ENCODE assay signal across 9 mouse cellular contexts in genomic region chr9:44074395-44075275, GRCm38 (mm10). TPM values are rescaled to one million over a fixed set of nuclear protein-coding genes. Genes with fewer than 3 reads are reported as not detected.
DNase-seq lines count a peak whose midpoint lies in the region.
"Had no signal": no experiment of that assay in that cellular context is flagged by ENCODE, and none has a peak within 500 bp of the region (broad histone marks: within the 10 kb centered on the region; RNA-seq: fewer than 3 reads in every experiment).

No protein-coding gene starts in this region.

- peak; percentile 57 for DNase-seq in adrenal gland, postnatal 10 days
- DNase-seq in adrenal gland, postnatal 25 days: no peak
- DNase-seq in layer of hippocampus, postnatal 25 days (ENCODE audit: extremely low spot score in 1 of 2, low spot score in 1 of 2): peak; percentile 10 to 56
- no peak for DNase-seq in layer of hippocampus, adult 8-10 months (ENCODE audit: low spot score in 2 of 2)
- DNase-seq in ZHBTc4 (ENCODE audit: low read depth, low spot score): peak; percentile 91
- DNase-seq in kidney, postnatal 25 days: peak; percentile 76 to 81
- DNase-seq in urinary bladder, adult 18-20 months (ENCODE audit: low spot score in 2 of 2): no peak
- DNase-seq in left cerebral cortex, adult 11 months (ENCODE audit: low spot score): no peak

RNA-seq across cellular contexts. Expression of gene Usp2, which starts 7.8 kb away (rescaled TPM):
- total RNA-seq in adrenal gland, postnatal 10 days (2021): 10 to 100 TPM; 36.4 to 52.2 TPM
- total RNA-seq in adrenal gland, postnatal 25 days (2021): 20.9 and 22.8 TPM in 2 replicates
- total RNA-seq in layer of hippocampus, postnatal 25 days (2021): 10 to 100 TPM; 59.4 to 81.4 TPM
- total RNA-seq in layer of hippocampus, adult 8-10 months (2022): 100 to 1,000 TPM in 1 of 4 experiments, 10 to 100 TPM in 3; 82.1 to 101 (median 90.9) TPM

RNA-seq across cellular contexts. Expression of gene Mfrp, which starts 26.9 kb away (rescaled TPM):
- total RNA-seq in adrenal gland, postnatal 10 days (2021): under 1 TPM in 1 of 2 experiments, not detected in 1; 0.30 TPM
- not detected in 2 replicates for total RNA-seq in adrenal gland, postnatal 25 days (2021)
- total RNA-seq in layer of hippocampus, postnatal 25 days (2021): under 1 TPM; 0.31 to 0.49 TPM
- 1 to 10 TPM in 2 of 4 experiments, under 1 TPM in 2; 0.33 to 1.4 (median 0.95) TPM for total RNA-seq in layer of hippocampus, adult 8-10 months (2022)
- total RNA-seq: gastrocnemius, adult 8-10 months had no signal

RNA-seq across cellular contexts. Expression of gene Thy1, which starts 31.5 kb away (rescaled TPM):
- 10 to 100 TPM; 44.2 to 44.9 TPM for total RNA-seq in adrenal gland, postnatal 10 days (2021)
- 30.8 and 37.7 TPM in 2 replicates for total RNA-seq in adrenal gland, postnatal 25 days (2021)
- total RNA-seq in layer of hippocampus, postnatal 25 days (2021): 100 to 1,000 TPM; 833 to 928 TPM
- 1,000 to 10,000 TPM in 2 of 4 experiments, 100 to 1,000 TPM in 2; 838 to 6,022 (median 3,337) TPM for total RNA-seq in layer of hippocampus, adult 8-10 months (2022)

RNA-seq across cellular contexts. Expression of gene C1qtnf5, which starts 32.4 kb away (rescaled TPM):
- total RNA-seq in adrenal gland, postnatal 10 days (2021): 10 to 100 TPM; 16.7 to 21.9 TPM
- 9.9 and 10.9 TPM in 2 replicates for total RNA-seq in adrenal gland, postnatal 25 days (2021)
- 10 to 100 TPM; 13.6 to 16.8 TPM for total RNA-seq in layer of hippocampus, postnatal 25 days (2021)
- 10 to 100 TPM; 14.6 to 23.4 (median 18.8) TPM for total RNA-seq in layer of hippocampus, adult 8-10 months (2022)

RNA-seq across cellular contexts. Expression of gene Gm49380, which starts 38.7 kb away (rescaled TPM):
- under 1 TPM in 1 of 2 experiments, not detected in 1; 0.51 TPM for total RNA-seq in adrenal gland, postnatal 10 days (2021)
- total RNA-seq in adrenal gland, postnatal 25 days (2021): 0.82 and 1.5 TPM in 2 replicates
- total RNA-seq in layer of hippocampus, postnatal 25 days (2021): under 1 TPM in 1 of 2 experiments, not detected in 1; 0.28 TPM
- total RNA-seq in layer of hippocampus, adult 8-10 months (2022): 1 to 10 TPM in 1 of 4 experiments, under 1 TPM in 3; 0.43 to 1.1 (median 0.58) TPM

Comparison
In these comparisons a context has a peak if more than half of its experiments do, and no peak if none do; other contexts are left out.
1. DNase-seq: peak in adrenal gland, postnatal 10 days (single experiment), layer of hippocampus, postnatal 25 days (2 of 2), ZHBTc4 (single experiment) and kidney, postnatal 25 days (2 of 2); none in adrenal gland, postnatal 25 days (single experiment), layer of hippocampus, adult 8-10 months (0 of 2), urinary bladder, adult 18-20 months (0 of 2) and left cerebral cortex, adult 11 months (single experiment).
2. RNA of gene Thy1, which starts 31.5 kb away (total RNA-seq): 838 to 6,022 TPM in layer of hippocampus, adult 8-10 months and 833 to 928 TPM in layer of hippocampus, postnatal 25 days; 44.2 to 44.9 TPM in adrenal gland, postnatal 10 days and 30.8 to 37.7 TPM in adrenal gland, postnatal 25 days; every median in the first group is over 10 times any median in the second.